Mouse (Mus musculus) hindbrain, embryonic 11.5 days (tissue): ENCODE measurements around the gene Ttc6. TPM values are rescaled to one million over a fixed set of nuclear protein-coding genes. Genes with fewer than 3 reads are reported as not detected.

Source experiments
- ATAC-seq: fragments of 200-750 bp; cut with Nextera tagmentation; 2 replicates; pipeline ENCODE4 v1.8.0; 2017; ENCODE audit warnings: mild to moderate bottlenecking, moderate TSS enrichment, moderate library complexity; ENCODE audit not compliant: low FRiP score
- DNase-seq: peaks from one replicate; pipeline ENCODE4 v3.0.0-alpha.2; 2015; ENCODE audit warnings: low spot score
- H3K27ac ChIP-seq: fragments of 300-500 bp; sonication (generic); 2 replicates; pipeline ENCODE4 v1.5.1; 2014; ENCODE audit warnings: mild to moderate bottlenecking, low read depth, low read length
- H3K27me3 ChIP-seq: fragments of 300-500 bp; sonication (generic); 2 replicates; pipeline ENCODE4 v1.6.1; 2014; ENCODE audit warnings: mild to moderate bottlenecking, low read length, moderate library complexity, mixed read lengths; ENCODE audit not compliant: control insufficient read depth, insufficient read depth
- H3K36me3 ChIP-seq: fragments of 300-500 bp; sonication (generic); 2 replicates; pipeline ENCODE4 v1.6.1; 2014; ENCODE audit warnings: mild to moderate bottlenecking, low read length, moderate library complexity, mixed read lengths; ENCODE audit not compliant: control insufficient read depth, insufficient read depth
- H3K4me1 ChIP-seq: fragments of 300-500 bp; sonication (generic); replicated peaks from 2 replicates; pipeline ENCODE4 v1.6.1; 2014; ENCODE audit warnings: low read length, mixed read lengths; ENCODE audit not compliant: control insufficient read depth, insufficient read depth
- H3K4me2 ChIP-seq: fragments of 300-500 bp; sonication (generic); replicated peaks from 2 replicates; pipeline ENCODE4 v1.6.1; 2014; ENCODE audit warnings: mild to moderate bottlenecking, low read depth, low read length
- H3K4me3 ChIP-seq: fragments of 300-500 bp; sonication (generic); 2 replicates; pipeline ENCODE4 v1.5.1; 2014; ENCODE audit warnings: low read depth, low read length
- H3K9ac ChIP-seq: fragments of 300-500 bp; sonication (generic); 2 replicates; pipeline ENCODE4 v1.6.1; 2014; ENCODE audit warnings: low read depth, low read length
- H3K9me3 ChIP-seq: fragments of 300-500 bp; sonication (generic); 2 replicates; pipeline ENCODE4 v1.6.1; 2016; ENCODE audit warnings: low read length; ENCODE audit not compliant: control insufficient read depth
- WGBS: fragments of 180-500 bp; shearing (Covaris S2); extraction: QIAGEN DNeasy Blood & Tissue Kit; methylation state at CpG from one replicate; pipeline ENCODE4 v1.1.7; 2014; 5-methylcytosine and 5-hydroxymethylcytosine counted together
- polyA plus RNA-seq: library from polyadenylated mRNA; unstranded; fragments of >200 nt; fragmentation: Nextera tagmentation; extraction: Ambion mirVana; gene quantifications from 2 replicates; pipeline ENCODE4 v1.2.1, GENCODE M21; 2014

Gene Ttc6
- polyA plus RNA-seq, 1 experiment from 2014 or later, result 1.2 TPM

DNA sequence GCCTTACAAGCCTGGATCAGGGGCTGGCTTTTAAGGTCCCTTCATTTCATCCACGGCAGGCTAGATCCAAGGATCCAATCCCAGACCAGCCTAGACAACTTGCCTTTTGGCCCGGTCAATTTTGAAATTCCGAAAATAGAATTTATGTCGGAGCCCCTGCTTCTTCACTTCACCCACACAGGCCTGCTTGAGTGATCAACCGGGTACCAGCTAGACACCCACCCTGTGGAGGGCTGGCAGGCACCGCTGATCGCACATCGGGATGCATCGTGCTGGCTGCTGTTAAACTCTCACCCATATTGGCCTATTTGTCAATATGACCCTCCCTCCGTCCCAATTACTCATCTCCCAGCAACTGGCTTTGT lies 20.3 kb upstream of the Ttc6 start:
- peak; percentile 57 for DNase-seq
- Histone ChIP-seq H3K4me1 (peaks cover 11% of the 10 kb centered on the region), H3K27me3 (peaks cover 84% of the 10 kb centered on the region), H3K4me2 (no peak overlapping the region), H3K4me3 (0 out of 2 replicates have a peak overlapping the region, but pooled peaks have one; percentile 1), H3K9ac (no peak overlapping the region), H3K36me3 (no peaks in the 10 kb centered on the region), H3K27ac (no peak overlapping the region), H3K9me3 (no peaks in the 10 kb centered on the region)
- no peak for ATAC-seq
- 3% methylated on average over 10 of the region's 10 CpGs for WGBS

DNA sequence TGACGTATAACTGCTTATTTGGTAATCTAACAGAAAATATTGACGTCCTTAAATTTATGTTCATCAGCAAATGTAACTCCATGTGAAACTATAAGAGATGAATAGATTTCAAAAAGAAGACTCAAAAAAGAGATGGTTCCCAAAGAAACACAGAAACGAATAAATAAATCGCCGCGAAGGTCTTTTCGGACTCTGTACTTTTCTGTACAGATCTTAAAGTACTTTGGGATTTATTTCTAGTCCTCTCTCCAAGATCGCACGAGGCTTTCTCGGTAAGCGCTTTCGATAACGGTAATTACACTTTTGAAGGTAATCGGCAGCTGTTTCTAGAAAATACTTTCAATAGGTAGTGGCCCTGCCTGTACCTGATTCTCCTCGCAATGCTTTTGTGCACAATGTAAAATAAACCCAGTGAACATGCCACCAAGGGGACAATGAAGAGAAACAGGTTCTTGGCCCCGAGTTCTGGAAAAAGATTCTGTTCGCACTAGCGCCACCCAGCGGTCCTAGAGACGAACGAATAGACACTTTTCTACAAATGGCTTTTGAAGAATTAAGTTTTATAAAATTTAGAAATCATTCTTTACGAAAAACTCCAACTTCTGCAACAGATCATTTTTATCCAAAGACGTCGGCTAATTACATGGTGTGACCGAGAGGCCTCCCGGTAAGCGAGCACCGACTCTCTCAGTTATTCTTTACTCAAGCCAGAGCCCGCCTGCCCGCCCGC lies 19.1 kb upstream of the Ttc6 start:
- peak overlapping the region; percentile 33; the same call in 1 of the 2 replicates for H3K9ac ChIP-seq
- peaks cover 11% of the 10 kb centered on the region for H3K4me1 ChIP-seq
- H3K4me3 ChIP-seq, result peak overlapping the region; percentile 36
- H3K4me2 ChIP-seq, result peak overlapping the region; percentile 66
- H3K27me3 ChIP-seq, result peaks cover 89% of the 10 kb centered on the region
- H3K36me3 ChIP-seq, result no peaks in the 10 kb centered on the region
- 2% methylated on average over 31 of the region's 31 CpGs for WGBS
- ATAC-seq (no peak), DNase-seq (peak; percentile 91)
- H3K27ac ChIP-seq, result no peak overlapping the region
- H3K9me3 ChIP-seq, result no peaks in the 10 kb centered on the region

DNA sequence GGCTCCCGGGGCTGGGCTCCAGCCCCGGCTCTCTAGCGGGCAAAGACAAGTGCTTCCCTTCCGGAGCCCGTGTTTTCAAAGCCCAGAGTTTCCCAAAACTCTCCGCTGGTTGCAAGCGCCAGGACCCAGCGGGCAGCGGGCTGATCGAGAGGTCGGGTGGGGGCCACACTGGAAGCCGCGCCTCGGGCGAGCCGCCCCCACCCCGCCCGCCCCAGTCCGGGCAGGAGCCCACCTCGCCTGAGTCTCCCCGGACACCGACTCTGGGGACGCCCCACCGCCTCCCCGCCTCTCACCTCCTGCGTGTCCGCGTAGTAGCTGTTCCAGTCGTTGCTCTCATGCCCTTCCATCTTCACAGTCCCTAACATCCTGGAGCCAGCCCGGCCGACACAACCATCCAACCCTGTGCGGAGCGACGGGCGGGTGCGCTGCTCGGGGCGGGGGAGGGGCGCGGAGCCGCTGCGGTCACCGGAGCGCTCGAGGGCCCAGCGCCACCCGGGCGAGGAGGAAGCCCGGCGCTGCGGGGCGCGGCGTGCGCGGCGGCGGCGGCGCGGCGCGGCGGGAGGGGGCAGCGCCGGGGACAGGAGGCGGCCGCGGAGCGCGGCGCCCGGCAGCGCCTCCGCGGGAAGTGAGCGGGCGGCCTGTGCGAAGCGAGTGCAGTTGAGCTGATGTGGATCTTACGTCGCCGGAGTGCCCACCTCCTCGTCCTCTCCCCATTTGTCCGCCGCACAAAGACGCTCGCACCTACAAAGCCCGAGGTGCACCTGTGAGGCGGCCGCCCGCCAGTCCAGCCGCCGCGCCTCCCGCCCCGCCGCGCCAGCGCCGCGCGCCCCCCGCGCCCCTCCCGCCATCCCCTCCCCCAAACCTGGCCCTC lies 18.3 kb upstream of the Ttc6 start:
- Histone ChIP-seq H3K4me1 (peaks cover 11% of the 10 kb centered on the region), H3K4me3 (peak overlapping the region; percentile 36), H3K4me2 (peak overlapping the region; percentile 66), H3K27ac (no peak overlapping the region), H3K27me3 (peaks cover 95% of the 10 kb centered on the region), H3K9me3 (no peaks in the 10 kb centered on the region), H3K36me3 (no peaks in the 10 kb centered on the region), H3K9ac (peak overlapping the region; percentile 33; the same call in 1 of the 2 replicates)
- under 1% methylated on average over 69 of the region's 106 CpGs for whole genome bisulfite sequencing
- DNase-seq (peak; percentile 69), ATAC-seq (peak; percentile 68)

DNA sequence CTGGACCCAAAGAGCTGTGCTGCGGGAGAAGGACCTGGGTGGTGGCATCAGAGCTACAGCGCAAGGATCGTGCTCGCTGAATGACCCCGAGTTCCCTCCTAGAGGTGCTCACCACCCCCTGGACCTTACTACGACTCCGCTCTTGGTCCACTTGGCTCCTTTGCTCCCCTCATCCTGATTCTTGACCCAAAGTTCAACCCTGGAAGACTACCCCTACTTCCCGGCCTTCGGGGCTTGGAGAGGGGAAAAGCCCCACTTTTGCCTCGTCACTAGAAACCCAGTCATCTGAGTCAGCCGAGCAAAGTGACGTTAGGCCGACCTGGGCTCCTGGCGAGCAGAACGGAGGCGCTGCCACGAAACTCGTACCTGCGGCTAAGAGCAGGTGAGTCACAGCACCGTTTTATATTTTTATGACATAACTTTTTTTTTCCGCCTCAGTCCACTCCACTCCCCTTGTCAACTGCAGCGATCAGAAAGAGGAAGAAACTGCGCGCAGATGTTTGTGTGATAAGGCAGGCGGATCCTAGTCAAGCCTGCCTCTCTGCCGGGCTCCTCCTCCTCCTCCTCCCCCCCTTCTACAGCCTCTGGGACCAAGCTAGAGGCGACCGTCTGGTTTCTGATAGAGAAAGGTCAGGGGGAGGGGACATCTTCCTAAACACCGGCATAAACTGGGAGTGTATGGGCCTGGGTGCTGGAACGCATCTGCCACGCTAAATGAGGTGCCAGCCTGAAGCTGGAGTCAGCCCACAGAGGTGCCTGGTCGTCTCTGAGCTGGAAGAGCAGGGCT lies 17.3 kb upstream of the Ttc6 start, which contains the start of gene Foxa1:
TSS of gene Foxa1 (minus strand) at position 502 of the 787 bp plus-strand sequence.
- Histone ChIP-seq H3K27ac (no peak within 1 kb of the TSS), H3K9ac (peak within 1 kb of the TSS; percentile 33; the same call in 1 of the 2 replicates), H3K36me3 (no peaks in the 10 kb centered on the region), H3K27me3 (peaks cover 94% of the 10 kb centered on the region), H3K4me1 (peaks cover 11% of the 10 kb centered on the region), H3K4me2 (peak within 1 kb of the TSS; percentile 66), H3K4me3 (peak within 1 kb of the TSS; percentile 36), H3K9me3 (no peaks in the 10 kb centered on the region)
- ATAC-seq, result peak; percentile 38; the same call in 1 of the 2 replicates
- peak; percentile 61 for DNase-seq
- 1% methylated on average over 32 of the region's 32 CpGs for WGBS

DNA sequence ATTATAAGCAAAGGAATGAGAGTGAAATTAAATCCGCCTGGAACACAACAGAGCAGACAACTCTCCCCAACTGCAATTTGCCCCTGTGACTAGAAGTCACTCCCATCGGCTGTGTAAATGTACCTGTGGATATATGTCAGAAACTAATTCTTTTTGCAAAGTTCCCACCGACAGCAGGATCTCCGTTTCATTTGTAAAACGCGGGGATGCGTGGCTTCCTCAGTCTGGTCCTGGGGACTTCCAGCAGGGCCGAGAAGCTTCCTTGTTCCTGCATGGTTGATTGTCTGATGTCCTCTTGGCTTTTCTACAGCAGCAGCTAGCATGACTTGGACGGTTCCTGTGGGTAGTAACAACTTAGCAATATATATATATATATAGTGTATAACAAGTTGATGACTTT lies 16.0 kb upstream of the Ttc6 start:
- no peak overlapping the region for H3K4me2 ChIP-seq
- ATAC-seq (no peak), DNase-seq (peak; percentile 50)

DNA sequence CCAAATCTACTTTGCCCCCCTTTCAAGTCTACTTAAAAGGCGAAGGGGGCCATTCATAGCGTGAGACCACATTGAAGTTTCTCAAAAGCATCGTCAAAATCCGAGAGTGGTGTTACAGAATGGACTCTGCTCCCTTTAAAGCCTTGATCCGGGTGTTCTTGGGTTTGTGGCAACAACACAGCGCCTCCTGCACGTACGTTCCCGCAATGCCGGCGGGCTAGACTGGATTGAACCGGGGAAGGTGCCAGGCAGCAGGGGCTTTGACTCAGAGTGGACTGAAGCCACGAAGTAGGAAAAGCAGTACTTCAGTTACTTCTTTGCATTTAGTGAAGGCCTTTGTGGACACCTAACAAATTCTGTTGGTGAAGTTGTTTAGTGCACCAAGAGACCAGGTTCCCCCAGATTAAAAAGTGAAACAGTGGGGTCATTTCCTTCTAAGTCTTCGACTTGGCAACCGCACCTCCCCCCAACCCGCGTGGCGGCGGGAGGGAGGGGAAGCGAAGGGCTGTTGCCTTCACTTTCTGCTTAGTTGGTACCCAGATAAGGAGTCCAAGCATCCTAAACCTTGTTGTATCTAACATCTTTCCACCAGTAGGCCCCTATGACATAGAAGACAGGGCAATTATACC lies 15.4 kb upstream of the Ttc6 start:
- Histone ChIP-seq H3K9ac (no peak overlapping the region), H3K27ac (no peak overlapping the region), H3K9me3 (no peaks in the 10 kb centered on the region), H3K4me2 (no peak overlapping the region), H3K36me3 (no peaks in the 10 kb centered on the region), H3K27me3 (peaks cover 92% of the 10 kb centered on the region), H3K4me3 (no peak overlapping the region), H3K4me1 (peaks cover 9% of the 10 kb centered on the region)
- 1% methylated on average over 20 of the region's 20 CpGs for WGBS
- ATAC-seq (no peak), DNase-seq (peak; percentile 67)

More for the DNA sequence above, 16.0 kb upstream of the Ttc6 start:
- H3K27me3 ChIP-seq, result peaks cover 92% of the 10 kb centered on the region
- no peaks in the 10 kb centered on the region for H3K9me3 ChIP-seq
- H3K36me3 ChIP-seq, result no peaks in the 10 kb centered on the region
- no peak overlapping the region for H3K4me3 ChIP-seq
- H3K27ac ChIP-seq, result no peak overlapping the region
- no peak overlapping the region for H3K9ac ChIP-seq
- peaks cover 9% of the 10 kb centered on the region for H3K4me1 ChIP-seq
- 1% methylated on average over 9 of the region's 9 CpGs for WGBS

DNA sequence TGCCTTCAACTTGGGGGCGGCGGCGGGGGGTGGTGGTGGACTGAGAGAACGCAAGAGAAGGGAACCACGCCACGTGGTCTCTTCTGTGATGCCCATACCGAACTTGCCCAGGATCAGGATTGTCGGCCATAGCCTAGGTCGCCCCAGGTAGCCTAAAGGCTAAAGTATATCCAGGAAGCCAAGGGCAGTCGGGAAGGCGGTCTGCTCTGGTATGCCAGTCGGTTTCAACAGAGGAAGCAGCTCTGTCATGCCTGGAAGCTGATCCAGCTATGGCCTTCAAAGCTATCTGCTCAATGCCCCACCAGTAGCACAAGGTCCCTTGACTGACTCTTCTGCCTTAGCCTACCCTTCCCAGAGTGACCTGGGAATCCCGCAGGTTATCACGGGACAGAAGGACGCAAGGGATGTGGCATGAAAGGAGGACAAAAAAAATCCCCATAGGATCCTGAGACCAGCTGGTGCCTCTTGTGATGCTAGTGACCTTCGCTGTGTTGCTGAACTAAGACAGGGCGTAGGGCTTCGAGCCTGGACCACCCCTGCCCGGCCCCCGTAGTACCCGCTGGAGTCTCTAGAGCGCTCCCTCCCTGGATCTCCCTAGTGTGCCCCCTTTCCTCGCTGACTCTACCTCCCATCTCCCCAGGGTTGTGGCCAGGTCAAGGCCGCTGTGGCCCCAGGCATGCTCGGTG lies 14.8 kb upstream of the Ttc6 start:
- ATAC-seq, result no peak
- Histone ChIP-seq H3K27ac (no peak overlapping the region), H3K4me1 (peaks cover 9% of the 10 kb centered on the region), H3K9ac (no peak overlapping the region), H3K27me3 (peaks cover 94% of the 10 kb centered on the region), H3K9me3 (no peaks in the 10 kb centered on the region), H3K4me2 (no peak overlapping the region), H3K36me3 (no peaks in the 10 kb centered on the region), H3K4me3 (no peak overlapping the region)
- DNase-seq, result peak; percentile 59
- 2% methylated on average over 25 of the region's 25 CpGs for WGBS
